Mouse (Mus musculus) liver, embryonic 14.5 days (tissue): ENCODE measurements around the gene Chp1.

ENCODE experiments used
- CTCF ChIP-seq: IDR thresholded peaks from 2 replicates; pipeline ENCODE4 v1.5.1; 2016; ENCODE audit warnings: antibody characterized with exemption, low read depth, control low read depth
- EP300 ChIP-seq: IDR thresholded peaks from 2 replicates; pipeline ENCODE4 v1.6.1; 2016; ENCODE audit warnings: antibody characterized with exemption, low read depth

DNA sequence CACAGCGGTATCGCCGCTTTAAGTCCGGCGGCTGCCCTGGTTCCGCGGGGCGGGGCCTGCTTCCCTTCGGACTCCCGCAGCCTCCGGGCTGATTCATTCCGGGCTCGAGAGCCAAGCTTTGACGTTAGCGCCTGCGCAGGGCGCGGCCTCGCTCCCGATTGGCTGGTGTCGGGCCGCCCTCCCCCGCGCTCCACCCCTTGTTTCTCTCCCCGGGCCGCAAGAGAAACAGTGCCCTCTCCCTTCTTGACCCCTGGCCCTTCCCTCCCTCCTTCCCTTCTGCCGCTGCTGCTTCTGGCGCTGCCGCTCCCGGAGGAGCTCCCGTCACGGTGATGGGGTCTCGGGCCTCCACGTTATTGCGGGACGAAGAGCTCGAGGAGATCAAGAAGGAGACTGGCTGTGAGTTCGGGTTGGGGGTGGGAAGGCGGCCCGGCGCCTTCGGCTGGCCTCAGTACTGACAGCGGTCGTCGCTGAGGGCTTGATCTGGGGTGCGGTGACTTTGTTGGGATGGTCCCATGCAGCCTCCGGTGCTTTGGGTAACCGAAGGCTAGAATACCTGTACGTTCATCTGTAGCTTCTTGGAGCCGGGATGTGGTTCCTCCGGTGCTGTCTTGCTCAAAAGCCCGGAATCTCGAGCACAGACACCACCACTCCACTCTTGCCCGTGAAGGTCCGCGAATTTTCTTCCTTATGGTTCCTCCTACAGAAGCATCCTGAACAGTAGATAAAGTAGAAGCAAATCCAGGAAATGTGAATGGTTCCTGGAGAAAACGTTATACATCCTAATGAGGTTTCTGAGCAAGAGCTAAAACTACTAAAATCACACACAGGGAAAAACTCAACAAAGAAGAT is at the start of gene Chp1, which contains the start of gene Exd1:
- TF ChIP-seq CTCF (0 out of 2 replicates have a peak, but pooled peaks have one; percentile 4), EP300 (no peak)
